Mouse (Mus musculus) kidney, adult 11 months (tissue): ENCODE measurements at regions not wholly inside any gene's neighbourhood (a gene's known extent, or its start where the extent isn't known, plus 50 kb on each side); places are given as distances from the start of the nearest gene placed in this dataset.

Experiments
- DNase-seq: peaks from one replicate; pipeline ENCODE4 v3.0.0; 2022

DNA sequence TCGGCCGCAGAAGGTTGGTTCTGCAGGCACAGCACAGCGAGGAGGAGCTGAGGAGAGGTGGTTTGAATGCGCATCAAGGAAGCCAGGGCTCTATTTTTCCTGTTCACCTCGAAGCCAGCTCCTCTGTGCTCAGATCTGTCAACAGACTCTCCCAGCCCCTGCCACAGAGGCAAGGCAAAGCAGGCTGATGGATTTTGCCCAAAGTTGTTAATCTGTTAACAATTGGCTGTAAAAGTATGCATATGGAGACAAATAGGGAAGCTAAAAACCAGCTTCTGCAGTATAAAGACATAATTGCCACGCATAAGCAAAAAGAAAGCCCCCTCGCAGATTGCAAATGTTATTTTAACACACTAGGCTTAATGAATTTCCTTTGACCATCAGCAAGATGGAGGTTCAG, 343.3 kb upstream of the Kif2a start:
- no peak for DNase-seq

- no peak for DNase-seq
These were observed 341.1 kb upstream of the Kif2a start for GRCm38 (mm10) chr13:107362806-107363687.

- DNase-seq, result no peak
These were observed 319.0 kb upstream of the Kif2a start for GRCm38 (mm10) chr13:107340802-107341364.

- DNase-seq, result no peak
These were observed 316.2 kb upstream of the Kif2a start for GRCm38 (mm10) chr13:107338111-107338510.

GRCm38 (mm10) chr13:107337111-107337510, 315.2 kb upstream of the Kif2a start:
- no peak for DNase-seq

GRCm38 (mm10) chr13:107329348-107329747, 307.4 kb upstream of the Kif2a start:
- no peak for DNase-seq

- peak; percentile 45 for DNase-seq
These were observed 304.0 kb upstream of the Kif2a start for GRCm38 (mm10) chr13:107325707-107326495.

GRCm38 (mm10) chr13:107314746-107315145, 292.8 kb upstream of the Kif2a start:
- DNase-seq, result no peak

DNA sequence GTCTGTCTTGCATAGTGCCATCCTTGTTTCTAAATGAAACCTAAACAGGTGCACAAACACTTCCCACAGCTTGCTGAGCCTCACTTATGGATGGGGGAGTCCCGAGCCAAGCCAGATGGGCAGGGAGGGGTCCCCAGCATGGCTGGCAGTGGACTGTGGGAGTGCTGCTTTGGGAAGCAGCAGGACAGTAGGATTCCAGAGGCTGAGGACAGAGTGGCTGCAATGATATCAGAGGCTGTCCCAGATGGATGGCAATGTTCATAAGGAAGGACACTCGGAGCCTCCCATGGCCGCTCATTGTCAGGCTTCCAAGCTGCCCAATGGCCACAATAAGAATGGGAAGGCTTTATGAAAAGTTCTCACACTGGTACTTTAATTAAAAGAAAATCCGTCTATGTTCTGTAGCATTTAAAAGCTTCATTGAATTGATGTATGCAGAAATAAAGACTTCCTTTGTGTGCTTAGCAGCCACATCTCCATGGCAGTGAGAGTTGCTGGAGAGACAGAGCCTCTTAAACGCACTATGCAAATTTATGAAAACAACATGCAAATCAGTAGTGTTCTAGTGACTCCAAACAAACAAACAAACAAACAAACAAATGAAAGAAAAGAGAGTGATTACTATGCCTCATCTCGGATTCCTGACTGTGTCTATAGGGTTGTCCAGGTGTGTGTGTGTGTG, 287.2 kb upstream of the Kif2a start:
- DNase-seq, result no peak

DNA sequence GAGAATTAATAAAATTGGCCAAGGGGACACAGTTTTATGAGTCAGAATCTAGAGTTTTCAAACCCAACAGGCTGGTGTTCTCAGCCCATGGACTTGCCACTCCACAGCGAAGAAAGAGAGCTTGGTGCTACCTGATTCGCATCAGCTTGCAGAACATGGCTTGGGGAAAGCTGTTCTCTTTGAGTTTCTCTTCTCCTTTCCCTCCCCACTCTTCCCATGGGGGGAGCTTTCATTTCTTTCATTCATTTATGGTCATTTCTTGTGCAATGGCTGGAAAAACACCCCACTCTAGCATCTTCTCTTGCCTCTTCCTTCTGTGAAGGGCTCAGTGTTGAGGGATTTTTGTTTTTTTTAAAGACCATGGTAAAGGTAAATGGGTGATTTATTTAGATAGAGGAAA, 286.5 kb upstream of the Kif2a start:
- DNase-seq, result no peak

- no peak for DNase-seq
These were observed 285.0 kb upstream of the Kif2a start for GRCm38 (mm10) chr13:107306958-107307357.

DNA sequence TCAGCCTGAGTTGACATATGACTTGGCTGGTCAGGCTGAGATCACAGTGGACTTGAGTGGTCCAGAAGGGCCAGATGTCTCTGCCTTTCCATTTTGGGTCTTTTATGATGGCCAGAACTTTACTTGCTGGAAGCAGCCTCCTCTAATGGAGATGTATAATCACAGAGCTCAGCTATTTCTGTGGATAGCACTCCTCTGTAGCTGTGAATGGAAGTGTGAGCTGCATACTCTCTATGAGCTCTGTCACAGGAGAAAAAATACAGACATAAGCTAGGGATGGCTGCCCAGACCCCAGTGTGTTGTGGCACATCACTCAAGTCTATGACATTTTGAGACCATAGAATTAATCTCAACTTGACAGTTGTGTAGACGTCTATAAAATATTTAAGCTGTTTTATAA, 284.3 kb upstream of the Kif2a start:
- no peak for DNase-seq

- DNase-seq, result no peak
These were observed 283.8 kb upstream of the Kif2a start for GRCm38 (mm10) chr13:107305738-107306137.

DNA sequence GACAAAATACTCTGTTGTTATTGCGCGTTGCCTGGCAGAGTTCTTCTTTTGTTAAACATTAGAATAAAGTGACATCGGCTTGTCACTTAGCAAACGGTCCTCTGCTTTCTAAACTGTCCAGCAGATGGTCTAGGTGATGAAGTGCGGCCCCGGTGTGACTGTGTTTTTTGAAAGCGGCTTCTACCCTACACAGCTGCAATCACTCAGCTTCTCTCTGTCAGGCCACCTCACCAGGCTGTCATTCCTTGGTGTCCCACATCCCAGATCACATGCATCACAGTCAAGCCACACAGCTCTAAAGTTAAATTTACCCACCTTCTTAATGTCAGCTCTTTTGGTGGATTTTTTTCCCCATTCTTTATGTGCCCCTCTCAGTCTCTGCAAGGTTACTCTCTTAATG, 282.0 kb upstream of the Kif2a start:
- no peak for DNase-seq

DNA sequence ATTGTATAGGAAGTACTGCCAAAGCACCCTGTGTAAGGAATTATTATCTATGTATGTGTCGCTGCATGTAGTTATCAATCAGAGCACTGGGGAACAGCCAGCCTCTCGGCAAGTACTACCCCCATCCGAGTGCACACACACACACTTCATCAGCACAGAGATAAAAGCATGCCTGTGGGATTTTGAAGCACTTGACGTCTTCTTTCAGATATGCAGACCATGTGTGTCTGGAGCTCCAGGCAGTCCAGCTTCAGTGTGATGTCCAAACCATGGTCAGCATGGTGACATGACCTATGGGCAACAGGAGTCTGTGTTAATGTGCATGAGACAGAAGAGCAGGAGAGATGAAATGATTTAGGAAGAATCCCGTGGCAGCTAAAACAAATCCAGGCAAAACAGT, 281.4 kb upstream of the Kif2a start:
- no peak for DNase-seq

DNA sequence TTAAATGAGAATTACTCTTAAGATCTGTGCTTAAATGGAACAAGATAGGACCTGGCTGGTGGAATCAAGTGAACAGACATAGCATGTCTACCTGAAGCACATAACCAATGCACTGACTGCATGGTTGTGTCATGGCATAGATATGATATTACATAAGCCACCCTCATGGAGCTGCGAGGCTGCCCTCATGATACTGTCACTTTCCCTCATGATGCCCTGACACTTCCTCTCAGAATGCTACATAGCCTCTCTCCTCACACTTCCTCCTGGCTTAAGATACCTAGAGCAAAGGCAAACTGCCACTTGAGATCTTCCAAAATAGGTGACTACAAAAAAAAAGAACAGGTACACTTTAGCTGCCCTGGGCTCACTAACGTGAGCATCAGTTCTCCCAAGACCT, 278.9 kb upstream of the Kif2a start:
- no peak for DNase-seq

- no peak for DNase-seq
These were observed 242.7 kb upstream of the Kif2a start for GRCm38 (mm10) chr13:107264581-107264980.

- DNase-seq, result no peak
These were observed 239.6 kb upstream of the Kif2a start for GRCm38 (mm10) chr13:107261479-107262050.

DNA sequence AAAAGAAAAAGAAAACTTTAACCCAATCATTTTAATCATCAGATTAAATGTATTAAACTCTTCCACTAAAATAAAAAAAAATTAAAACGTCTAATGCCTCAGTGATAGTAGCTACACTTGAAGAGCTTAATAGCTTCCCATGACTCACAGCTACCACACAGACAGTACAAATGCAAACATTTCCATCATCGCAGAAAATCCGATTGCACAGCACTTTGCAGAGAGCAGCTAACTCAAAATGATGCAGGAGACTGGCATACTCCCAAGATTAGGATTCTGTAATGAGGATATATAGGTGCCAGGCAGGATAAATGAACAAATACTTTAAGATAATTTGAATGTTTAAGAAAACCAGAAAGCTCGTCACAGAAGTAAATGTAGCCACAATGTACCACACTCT, 238.3 kb upstream of the Kif2a start:
- no peak for DNase-seq

DNA sequence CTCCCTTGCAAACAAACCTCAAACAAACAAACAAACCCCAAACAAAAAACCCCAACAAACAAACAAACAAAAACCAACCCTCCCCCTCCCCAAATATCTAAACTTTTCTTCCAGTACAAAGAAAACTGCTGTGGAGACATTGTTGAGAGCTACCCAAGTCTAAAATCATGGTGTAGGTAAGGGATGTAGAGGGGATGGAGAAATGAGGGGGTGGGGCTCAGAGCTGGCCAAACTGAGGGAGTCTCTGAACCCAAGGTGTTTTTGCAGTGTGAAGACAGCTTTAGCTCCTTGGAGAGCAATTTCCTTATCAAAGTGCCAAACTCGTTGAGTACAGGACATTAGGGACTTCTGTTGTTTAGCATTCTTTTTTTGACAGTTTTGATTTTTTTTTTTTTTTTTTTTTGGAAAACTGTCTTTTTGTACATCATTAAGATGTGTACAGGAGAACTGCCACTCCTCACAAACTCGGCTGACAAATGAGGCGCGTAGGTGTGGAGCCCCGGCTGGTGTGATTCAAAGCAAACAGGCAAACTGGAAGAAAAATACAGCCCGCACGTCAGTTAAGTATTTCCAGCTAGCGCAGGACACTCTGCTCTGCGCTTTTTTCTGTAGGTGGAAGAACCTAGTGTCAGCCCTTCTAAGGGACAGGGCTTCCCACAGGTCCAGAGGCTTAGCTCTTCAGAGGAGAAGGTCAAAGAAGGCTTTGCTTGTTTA, 226.0 kb upstream of the Kif2a start:
- no peak for DNase-seq

GRCm38 (mm10) chr13:107246956-107247751, 225.2 kb upstream of the Kif2a start:
- DNase-seq, result no peak
